12 mouse cellular contexts compared by ENCODE assay signal in genomic region chr1:75448937-75449336, GRCm38 (mm10). TPM values are rescaled to one million over a fixed set of nuclear protein-coding genes. Genes with fewer than 3 reads are reported as not detected.
A peak's percentile ranks its signal among the peaks of the same experiment; 100 is the strongest.
DNase-seq lines count a peak whose midpoint lies in the region; ATAC-seq lines count a peak whose summit lies in the region.
"Had no signal": no experiment of that assay in that cellular context is flagged by ENCODE, and none has a peak within 500 bp of the region (broad histone marks: within the 10 kb centered on the region; RNA-seq: fewer than 3 reads in every experiment).

No protein-coding gene starts in this region.

- WGBS in heart, embryonic 10.5 days = under 1% methylated on average over 14 of the region's 14 CpGs
- WGBS in hindbrain, embryonic 14.5 days = under 1% methylated on average over 13 of the region's 14 CpGs
- WGBS in midbrain, embryonic 16.5 days = 2% methylated on average over 13 of the region's 14 CpGs

- peaks cover 88% of the 10 kb centered on the region for H3K27me3 ChIP-seq in heart, embryonic 10.5 days (ENCODE audit: insufficient read depth, poor library complexity, severe bottlenecking)
- H3K27me3 ChIP-seq in hindbrain, embryonic 14.5 days (ENCODE audit: control insufficient read depth, insufficient read depth, low read length) = peaks cover 17% of the 10 kb centered on the region; the same call in 1 of the 2 replicates
- no peaks in the 10 kb centered on the region; the same call in 1 of the 2 replicates for H3K27me3 ChIP-seq in midbrain, embryonic 16.5 days (ENCODE audit: control insufficient read depth, insufficient read depth, low read depth, low read length)

- no peak overlapping the region for H3K9ac ChIP-seq in hindbrain, embryonic 14.5 days
- peak overlapping the region; percentile 61 for H3K9ac ChIP-seq in midbrain, embryonic 16.5 days (ENCODE audit: low read depth, low read length)
- H3K9ac ChIP-seq: embryonic facial prominence, embryonic 12.5 days had no signal

- H3K4me3 ChIP-seq in heart, embryonic 10.5 days = peak overlapping the region; percentile 29; the same call in 1 of the 2 replicates
- H3K4me3 ChIP-seq in hindbrain, embryonic 14.5 days (replicated peaks; ENCODE audit: low read length) = 0 out of 2 replicates have a peak overlapping the region, but pooled peaks have one; percentile 1
- H3K4me3 ChIP-seq in midbrain, embryonic 16.5 days (ENCODE audit: low read depth, low read length) = peak overlapping the region; percentile 43
- H3K4me3 ChIP-seq: embryonic facial prominence, embryonic 12.5 days; heart, adult 2 months had no signal

- peak overlapping the region; percentile 69 for H3K4me2 ChIP-seq in hindbrain, embryonic 14.5 days (replicated peaks)
- H3K4me2 ChIP-seq in midbrain, embryonic 16.5 days (ENCODE audit: low read length) = peak overlapping the region; percentile 77

- H3K9me3 ChIP-seq in heart, embryonic 10.5 days = no peaks in the 10 kb centered on the region
- H3K9me3 ChIP-seq in hindbrain, embryonic 14.5 days (ENCODE audit: control insufficient read depth, low read length) = no peaks in the 10 kb centered on the region
- no peaks in the 10 kb centered on the region for H3K9me3 ChIP-seq in midbrain, embryonic 16.5 days (replicated peaks; ENCODE audit: control insufficient read depth, low read length, poor library complexity, severe bottlenecking)
- H3K9me3 ChIP-seq: embryonic facial prominence, embryonic 12.5 days had no signal

- peaks cover 84% of the 10 kb centered on the region for H3K4me1 ChIP-seq in heart, embryonic 10.5 days
- H3K4me1 ChIP-seq in hindbrain, embryonic 14.5 days (replicated peaks; ENCODE audit: control insufficient read depth, insufficient read depth, low read length) = peaks cover 71% of the 10 kb centered on the region
- peaks cover 60% of the 10 kb centered on the region for H3K4me1 ChIP-seq in midbrain, embryonic 16.5 days (ENCODE audit: control insufficient read depth, insufficient read depth, low read length)

- peak overlapping the region; percentile 24 for H3K27ac ChIP-seq in heart, embryonic 10.5 days
- H3K27ac ChIP-seq in hindbrain, embryonic 14.5 days = peak overlapping the region; percentile 69
- H3K27ac ChIP-seq in midbrain, embryonic 16.5 days (ENCODE audit: low read length) = peak overlapping the region; percentile 81
- H3K27ac ChIP-seq: embryonic facial prominence, embryonic 12.5 days; heart, adult 2 months had no signal

- ATAC-seq in hindbrain, embryonic 14.5 days (ENCODE audit: low FRiP score) = no peak
- no peak for ATAC-seq in midbrain, embryonic 16.5 days

- no peaks in the 10 kb centered on the region for H3K36me3 ChIP-seq in heart, embryonic 10.5 days
- no peaks in the 10 kb centered on the region for H3K36me3 ChIP-seq in hindbrain, embryonic 14.5 days (replicated peaks; ENCODE audit: control insufficient read depth, insufficient read depth)
- no peaks in the 10 kb centered on the region for H3K36me3 ChIP-seq in midbrain, embryonic 16.5 days (ENCODE audit: control insufficient read depth, insufficient read depth, low read length)
- H3K36me3 ChIP-seq: embryonic facial prominence, embryonic 12.5 days had no signal

- DNase-seq in heart, embryonic 10.5 days (ENCODE audit: low spot score) = no peak
- no peak for DNase-seq in heart, adult 11 months
- DNase-seq in embryo, embryonic 10.5 days (ENCODE audit: low spot score) = peak; percentile 62
- no peak for DNase-seq in hindbrain, embryonic 14.5 days (ENCODE audit: low spot score)
- no peak for DNase-seq in lung, postnatal 36 days
- DNase-seq in right cerebral cortex, postnatal 10 days (ENCODE audit: low spot score in 2 of 2) = no peak
- no peak for DNase-seq in kidney, postnatal 25 days
- DNase-seq: heart, adult 2 months; kidney, postnatal 10 days; lung, embryonic 14.5 days had no signal

RNA-seq across cellular contexts. Expression of gene Asic4, which starts 1.3 kb away (rescaled TPM):
- polyA plus RNA-seq in heart, embryonic 10.5 days (2016; fragmentation: Nextera tagmentation; extraction: Ambion mirVana) = 0.79 and 2.3 TPM in 2 replicates
- 4.9 and 5.0 TPM in 2 replicates for polyA plus RNA-seq in hindbrain, embryonic 14.5 days (2014; fragmentation: Nextera tagmentation; extraction: Ambion mirVana)
- polyA plus RNA-seq in midbrain, embryonic 16.5 days (2015; fragmentation: Nextera tagmentation; extraction: Ambion mirVana) = 45.4 and 54.8 TPM in 2 replicates
- polyA plus RNA-seq: heart, adult 2 months had no signal

RNA-seq across cellular contexts. Expression of gene Gmppa, which starts 13.2 kb away (rescaled TPM):
- polyA plus RNA-seq in heart, embryonic 10.5 days (2016; fragmentation: Nextera tagmentation; extraction: Ambion mirVana) = 73.4 and 75.4 TPM in 2 replicates
- polyA plus RNA-seq in hindbrain, embryonic 14.5 days (2014; fragmentation: Nextera tagmentation; extraction: Ambion mirVana) = 53.1 and 65.0 TPM in 2 replicates
- 79.7 and 81.3 TPM in 2 replicates for polyA plus RNA-seq in midbrain, embryonic 16.5 days (2015; fragmentation: Nextera tagmentation; extraction: Ambion mirVana)

RNA-seq across cellular contexts. Expression of gene Chpf, which starts 30.2 kb away (rescaled TPM):
- 30.8 and 30.9 TPM in 2 replicates for polyA plus RNA-seq in heart, embryonic 10.5 days (2016; fragmentation: Nextera tagmentation; extraction: Ambion mirVana)
- polyA plus RNA-seq in hindbrain, embryonic 14.5 days (2014; fragmentation: Nextera tagmentation; extraction: Ambion mirVana) = 49.2 and 55.0 TPM in 2 replicates
- 34.8 and 37.5 TPM in 2 replicates for polyA plus RNA-seq in midbrain, embryonic 16.5 days (2015; fragmentation: Nextera tagmentation; extraction: Ambion mirVana)

RNA-seq across cellular contexts. Expression of gene Tmem198, which starts 30.4 kb away (rescaled TPM):
- 0.36 and 0.39 TPM in 2 replicates for polyA plus RNA-seq in heart, embryonic 10.5 days (2016; fragmentation: Nextera tagmentation; extraction: Ambion mirVana)
- polyA plus RNA-seq in hindbrain, embryonic 14.5 days (2014; fragmentation: Nextera tagmentation; extraction: Ambion mirVana) = 37.5 and 40.3 TPM in 2 replicates
- 52.0 and 56.7 TPM in 2 replicates for polyA plus RNA-seq in midbrain, embryonic 16.5 days (2015; fragmentation: Nextera tagmentation; extraction: Ambion mirVana)

RNA-seq across cellular contexts. Expression of gene Obsl1, which starts 57.3 kb away (rescaled TPM):
- 103 and 107 TPM in 2 replicates for polyA plus RNA-seq in heart, embryonic 10.5 days (2016; fragmentation: Nextera tagmentation; extraction: Ambion mirVana)
- polyA plus RNA-seq in hindbrain, embryonic 14.5 days (2014; fragmentation: Nextera tagmentation; extraction: Ambion mirVana) = 22.6 and 25.9 TPM in 2 replicates
- 23.1 and 24.2 TPM in 2 replicates for polyA plus RNA-seq in midbrain, embryonic 16.5 days (2015; fragmentation: Nextera tagmentation; extraction: Ambion mirVana)

Comparison
In these comparisons a context has a peak if more than half of its experiments do, and no peak if none do; other contexts are left out.
1. H3K27ac ChIP-seq: peak in every context shown above with its lines; median percentile 81 in midbrain, embryonic 16.5 days; 69 in hindbrain, embryonic 14.5 days; 24 in heart, embryonic 10.5 days.